Mouse (Mus musculus): ENCODE results near the gene Tmem132d.

DNA sequence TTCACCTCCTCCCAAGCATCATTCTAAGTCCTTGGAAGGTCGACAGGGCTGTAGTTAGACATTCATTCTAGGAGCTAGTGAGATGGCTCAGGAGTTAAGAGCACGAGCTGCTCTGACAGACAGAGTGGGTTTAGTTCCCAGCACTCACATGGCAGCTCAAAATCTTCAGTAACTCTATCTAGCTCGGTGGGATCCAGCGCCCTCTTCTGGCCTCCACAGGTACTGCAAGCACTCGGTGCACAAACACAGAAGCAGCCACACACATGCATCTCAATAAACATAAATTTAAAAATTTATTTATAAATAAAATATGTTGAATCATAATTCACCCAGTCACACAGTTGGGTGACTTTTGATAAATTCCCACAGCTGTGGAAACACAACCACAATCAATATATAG lies 321.2 kb downstream of the Tmem132d start:
- TF ChIP-seq CTCF (IDR thresholded peaks at IDR 0.05; ENCODE audit: low read depth): peak; percentile 33
- no peak for TF ChIP-seq EP300 (IDR thresholded peaks at IDR 0.05; ENCODE audit: low read depth)
